Mouse (Mus musculus): ENCODE results near the gene Fggy. TPM values are rescaled to one million over a fixed set of nuclear protein-coding genes. Genes with fewer than 3 reads are reported as not detected.

The Fggy gene
- total RNA-seq, 2 experiments from 2014 or later: 9.4 to 16.9 TPM

- DNase-seq (ENCODE audit: low spot score in 2 of 2): no peak
- no peak for TF ChIP-seq CTCF (conservative IDR thresholded peaks at IDR 0.05)
- H3K4me3 ChIP-seq: no peak overlapping the region
Measured at GRCm38 (mm10) chr4:95611390-95611789, 54.1 kb downstream of the Fggy start.

GRCm38 (mm10) chr4:95621046-95621445 lies 63.7 kb downstream of the Fggy start:
- H3K27ac ChIP-seq: no peak overlapping the region
- DNase-seq (ENCODE audit: low spot score in 2 of 2): no peak
- TF ChIP-seq CTCF (conservative IDR thresholded peaks at IDR 0.05): no peak
- no peak overlapping the region for H3K4me3 ChIP-seq

More at GRCm38 (mm10) chr4:95611390-95611789, 54.1 kb downstream of the Fggy start:
- no peak overlapping the region for H3K27ac ChIP-seq

- Histone ChIP-seq H3K27ac (0 out of 2 replicates have a peak overlapping the region, but pooled peaks have one; percentile 69), H3K4me3 (no peak overlapping the region)
- DNase-seq (ENCODE audit: low spot score in 2 of 2): no peak
- TF ChIP-seq CTCF (conservative IDR thresholded peaks at IDR 0.05): no peak
Measured at GRCm38 (mm10) chr4:95624696-95625095, 67.4 kb downstream of the Fggy start.

- Histone ChIP-seq H3K27ac (peak overlapping the region; percentile 69), H3K4me3 (no peak overlapping the region)
- DNase-seq (ENCODE audit: low spot score in 2 of 2): no peak
- no peak for TF ChIP-seq CTCF (conservative IDR thresholded peaks at IDR 0.05)
Measured at GRCm38 (mm10) chr4:95625651-95626050, 68.3 kb downstream of the Fggy start.

GRCm38 (mm10) chr4:95626186-95626585 lies 68.9 kb downstream of the Fggy start:
- DNase-seq (ENCODE audit: low spot score in 2 of 2): peak in 1 of 2 experiments; percentile 53
- TF ChIP-seq CTCF (conservative IDR thresholded peaks at IDR 0.05): no peak
- H3K27ac ChIP-seq: peak overlapping the region; percentile 83
- H3K4me3 ChIP-seq: no peak overlapping the region

- Histone ChIP-seq H3K27ac (no peak overlapping the region), H3K4me3 (no peak overlapping the region)
- no peak for DNase-seq (ENCODE audit: low spot score in 2 of 2)
- no peak for TF ChIP-seq CTCF (conservative IDR thresholded peaks at IDR 0.05)
Measured at GRCm38 (mm10) chr4:95634903-95635302, 77.6 kb downstream of the Fggy start.

GRCm38 (mm10) chr4:95636937-95637749 lies 79.8 kb downstream of the Fggy start:
- DNase-seq (ENCODE audit: low spot score in 2 of 2): peak; percentile 46 to 53
- peak; percentile 34 for TF ChIP-seq CTCF (conservative IDR thresholded peaks at IDR 0.05)
- H3K4me3 ChIP-seq: no peak overlapping the region
- peak overlapping the region; percentile 84 for H3K27ac ChIP-seq

- Histone ChIP-seq H3K27ac (peak overlapping the region; percentile 84), H3K4me3 (no peak overlapping the region)
- no peak for TF ChIP-seq CTCF (conservative IDR thresholded peaks at IDR 0.05)
- no peak for DNase-seq (ENCODE audit: low spot score in 2 of 2)
Measured at GRCm38 (mm10) chr4:95638063-95638462, 80.8 kb downstream of the Fggy start.

GRCm38 (mm10) chr4:95640831-95641230 lies 83.5 kb downstream of the Fggy start:
- H3K27ac ChIP-seq: no peak overlapping the region
- TF ChIP-seq CTCF (conservative IDR thresholded peaks at IDR 0.05): no peak

GRCm38 (mm10) chr4:95644048-95644447 lies 86.7 kb downstream of the Fggy start:
- no peak overlapping the region for H3K27ac ChIP-seq
- no peak for TF ChIP-seq CTCF (conservative IDR thresholded peaks at IDR 0.05)

More at GRCm38 (mm10) chr4:95640831-95641230, 83.5 kb downstream of the Fggy start:
- no peak overlapping the region for H3K4me3 ChIP-seq
- no peak for DNase-seq (ENCODE audit: low spot score in 2 of 2)

GRCm38 (mm10) chr4:95648801-95649551 lies 91.7 kb downstream of the Fggy start:
- DNase-seq (ENCODE audit: low spot score in 2 of 2): no peak
- no peak for TF ChIP-seq CTCF (conservative IDR thresholded peaks at IDR 0.05)
- Histone ChIP-seq H3K4me3 (no peak overlapping the region), H3K27ac (peak overlapping the region; percentile 59; the same call in 1 of the 2 replicates)

More at GRCm38 (mm10) chr4:95644048-95644447, 86.7 kb downstream of the Fggy start:
- no peak for DNase-seq (ENCODE audit: low spot score in 2 of 2)
- H3K4me3 ChIP-seq: no peak overlapping the region

GRCm38 (mm10) chr4:95649552-95649905 lies 92.2 kb downstream of the Fggy start:
- no peak overlapping the region for H3K4me3 ChIP-seq
- H3K27ac ChIP-seq: peak overlapping the region; percentile 59; the same call in 1 of the 2 replicates
- DNase-seq (ENCODE audit: low spot score in 2 of 2): no peak
- no peak for TF ChIP-seq CTCF (conservative IDR thresholded peaks at IDR 0.05)

- TF ChIP-seq CTCF (conservative IDR thresholded peaks at IDR 0.05): no peak
- Histone ChIP-seq H3K27ac (peak overlapping the region; percentile 59; the same call in 1 of the 2 replicates), H3K4me3 (no peak overlapping the region)
- DNase-seq (ENCODE audit: low spot score in 2 of 2): no peak
Measured at GRCm38 (mm10) chr4:95649980-95650379, 92.7 kb downstream of the Fggy start.

Data from layer of hippocampus, adult 2 months (tissue).